Mouse (Mus musculus): ENCODE measurements around the gene Zfand6. TPM values are rescaled to one million over a fixed set of nuclear protein-coding genes. Genes with fewer than 3 reads are reported as not detected.

Gene Zfand6
- 196 TPM for polyA plus RNA-seq (2017; shearing (Covaris generic))

GRCm38 (mm10) chr7:84689251-84690100 is at the start of gene Zfand6:
Gene Zfand6, minus strand, starts transcription at chr7:84689959.

GRCm38 (mm10) chr7:84606293-84606749 is 83.4 kb downstream of the Zfand6 start, which contains the start of gene Fah:
Gene Fah, minus strand, starts transcription at chr7:84606722.

Other genes with a start within 250 kb of the Zfand6 start
- not detected for gene Gm2115, start 161.0 kb downstream of the Zfand6 start, polyA plus RNA-seq (2017; shearing (Covaris generic))
- 5.3 TPM for gene Fah, start 83.2 kb downstream of the Zfand6 start, polyA plus RNA-seq (2017; shearing (Covaris generic))
- not detected for gene Olfr291, start 163.6 kb upstream of the Zfand6 start, polyA plus RNA-seq (2017; shearing (Covaris generic))